Mouse (Mus musculus): ENCODE measurements around the gene Gak. TPM values are rescaled to one million over a fixed set of nuclear protein-coding genes. Genes with fewer than 3 reads are reported as not detected.
A peak's percentile ranks its signal among the peaks of the same experiment; 100 is the strongest.

Gak gene
- total RNA-seq, 1 experiment = 49.1 TPM

DNA sequence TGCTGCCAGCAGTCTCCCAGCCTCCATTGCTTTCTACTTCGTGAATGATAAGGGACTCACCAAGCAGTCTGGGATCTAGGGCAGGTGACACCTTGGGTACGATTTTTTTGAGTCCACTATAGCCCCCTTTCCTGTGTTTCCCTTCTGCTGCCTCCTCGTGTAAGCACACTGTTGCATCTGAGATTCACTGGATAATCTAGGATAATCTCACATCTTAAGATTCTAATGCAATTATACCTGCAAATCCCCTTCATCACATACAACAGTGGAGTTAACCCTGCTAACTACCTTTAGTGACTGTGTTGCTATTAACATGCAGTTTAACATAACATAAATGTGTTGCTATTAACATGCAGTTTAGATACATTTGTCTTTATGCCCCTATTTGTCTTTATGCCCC, 35.5 kb upstream of the Gak start:
- H3K9me3 ChIP-seq (ENCODE audit: control insufficient read depth, insufficient read depth, low read depth, low read length) = no peaks in the 10 kb centered on the region
- in situ Hi-C loops (cut with MboI; ENCODE audit: low sequenced_read_pairs in 2 of 2, unreplicated experiment in 2 of 2) = no loop called here
- H3K9ac ChIP-seq (ENCODE audit: insufficient read depth, low read depth, low read length, poor library complexity, severe bottlenecking) = no peak overlapping the region
- H3K27ac ChIP-seq (ENCODE audit: insufficient read depth, low read depth, low read length, poor library complexity, severe bottlenecking) = no peak overlapping the region
- no peak overlapping the region for H3K4me3 ChIP-seq (ENCODE audit: insufficient read depth in 1 of 2, low read depth in 1 of 2, low read length in 2 of 2, poor library complexity in 1 of 2, severe bottlenecking in 1 of 2)
- TF ChIP-seq HCFC1 (IDR thresholded peaks at IDR 0.05; ENCODE audit: borderline replicate concordance, insufficient read depth, low read length) = no peak
- no peak for TF ChIP-seq MAFK (IDR thresholded peaks at IDR 0.05; ENCODE audit: insufficient read depth, low read depth, low read length)
- no peak for TF ChIP-seq CHD2 (IDR thresholded peaks at IDR 0.05; ENCODE audit: low read depth, low read length)
- no peak for TF ChIP-seq ZC3H11A (IDR thresholded peaks at IDR 0.05; ENCODE audit: borderline replicate concordance, low read depth, low read length)
- TF ChIP-seq ZNF384 (IDR thresholded peaks at IDR 0.05; ENCODE audit: low read depth, low read length) = no peak
- H3K36me3 ChIP-seq (ENCODE audit: control insufficient read depth, insufficient read depth, low read length, poor library complexity, severe bottlenecking) = no peaks in the 10 kb centered on the region
- DNase-seq (ENCODE audit: low read depth, low spot score) = no peak
- peaks cover 2 to 8% of the 10 kb centered on the region in 2 experiments; a peak in 1 of 4 replicates for H3K4me1 ChIP-seq (ENCODE audit: control insufficient read depth in 2 of 2, insufficient read depth in 2 of 2, low read length in 2 of 2, poor library complexity in 1 of 2)

- H3K36me3 ChIP-seq (ENCODE audit: control insufficient read depth, insufficient read depth, low read length, poor library complexity, severe bottlenecking) = peaks cover 4% of the 10 kb centered on the region; the same call in 1 of the 2 replicates
- in situ Hi-C loops (cut with MboI; ENCODE audit: low sequenced_read_pairs in 2 of 2, unreplicated experiment in 2 of 2) = no loop called here
- no peak overlapping the region for H3K9ac ChIP-seq (ENCODE audit: insufficient read depth, low read depth, low read length, poor library complexity, severe bottlenecking)
- no peak overlapping the region for H3K27ac ChIP-seq (ENCODE audit: insufficient read depth, low read depth, low read length, poor library complexity, severe bottlenecking)
- H3K4me3 ChIP-seq (ENCODE audit: insufficient read depth in 1 of 2, low read depth in 1 of 2, low read length in 2 of 2, poor library complexity in 1 of 2, severe bottlenecking in 1 of 2) = no peak overlapping the region
- H3K9me3 ChIP-seq (ENCODE audit: control insufficient read depth, insufficient read depth, low read depth, low read length) = no peaks in the 10 kb centered on the region
- DNase-seq (ENCODE audit: low read depth, low spot score) = no peak
- no peak for TF ChIP-seq ZNF384 (IDR thresholded peaks at IDR 0.05; ENCODE audit: low read depth, low read length)
- TF ChIP-seq ZC3H11A (IDR thresholded peaks at IDR 0.05; ENCODE audit: borderline replicate concordance, low read depth, low read length) = no peak
- no peak for TF ChIP-seq MAFK (IDR thresholded peaks at IDR 0.05; ENCODE audit: insufficient read depth, low read depth, low read length)
- no peak for TF ChIP-seq HCFC1 (IDR thresholded peaks at IDR 0.05; ENCODE audit: borderline replicate concordance, insufficient read depth, low read length)
- TF ChIP-seq CHD2 (IDR thresholded peaks at IDR 0.05; ENCODE audit: low read depth, low read length) = no peak
- H3K4me1 ChIP-seq (ENCODE audit: control insufficient read depth in 2 of 2, insufficient read depth in 2 of 2, low read length in 2 of 2, poor library complexity in 1 of 2) = peaks cover 0 to 8% of the 10 kb centered on the region in 2 experiments; a peak in 1 of 4 replicates
Observed at GRCm38 (mm10) chr5:108662772-108663171, 33.2 kb upstream of the Gak start.

DNA sequence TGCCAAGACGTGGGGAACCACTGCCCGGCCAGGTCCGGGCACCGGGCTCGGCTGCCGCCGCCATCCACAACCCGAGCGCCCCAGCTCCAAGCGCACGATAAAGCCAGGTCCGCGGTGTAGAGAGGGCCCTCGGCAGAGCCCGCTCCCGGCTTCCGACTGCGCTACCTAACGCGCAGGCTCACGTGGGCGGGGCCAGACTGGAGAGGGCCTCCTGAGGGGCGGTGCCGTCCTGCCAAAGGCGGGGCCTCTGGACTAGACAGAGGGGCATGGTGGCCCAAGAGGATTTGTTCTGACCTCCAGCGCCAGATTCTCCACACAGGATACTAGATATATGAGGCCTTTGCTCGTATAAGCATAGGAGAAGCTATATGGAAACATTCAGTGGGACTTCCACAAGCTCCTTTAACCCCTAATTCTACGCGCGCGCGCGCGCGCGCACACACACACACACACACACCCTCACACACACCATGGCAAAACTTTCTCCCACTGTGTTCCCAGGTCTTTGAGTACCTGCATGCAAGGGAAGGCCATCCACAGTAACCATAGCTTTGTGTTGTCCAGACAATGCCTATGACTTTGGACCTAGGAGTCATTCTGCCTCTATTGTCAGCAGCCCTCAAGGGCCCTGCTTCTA, 31.2 kb upstream of the Gak start:
- peaks cover 15% of the 10 kb centered on the region; the same call in 1 of the 2 replicates for H3K36me3 ChIP-seq (ENCODE audit: control insufficient read depth, insufficient read depth, low read length, poor library complexity, severe bottlenecking)
- H3K9ac ChIP-seq (ENCODE audit: insufficient read depth, low read depth, low read length, poor library complexity, severe bottlenecking) = peak overlapping the region; percentile 83
- H3K4me3 ChIP-seq (ENCODE audit: insufficient read depth in 1 of 2, low read depth in 1 of 2, low read length in 2 of 2, poor library complexity in 1 of 2, severe bottlenecking in 1 of 2) = peak overlapping the region; percentile 95 to 99
- no peak overlapping the region for H3K27ac ChIP-seq (ENCODE audit: insufficient read depth, low read depth, low read length, poor library complexity, severe bottlenecking)
- in situ Hi-C loops (cut with MboI; ENCODE audit: low sequenced_read_pairs in 2 of 2, unreplicated experiment in 2 of 2) = no loop called here
- no peaks in the 10 kb centered on the region for H3K9me3 ChIP-seq (ENCODE audit: control insufficient read depth, insufficient read depth, low read depth, low read length)
- peak; percentile 93 for DNase-seq (ENCODE audit: low read depth, low spot score)
- peaks cover 0 to 8% of the 10 kb centered on the region in 2 experiments; a peak in 1 of 4 replicates for H3K4me1 ChIP-seq (ENCODE audit: control insufficient read depth in 2 of 2, insufficient read depth in 2 of 2, low read length in 2 of 2, poor library complexity in 1 of 2)
- TF ChIP-seq MAFK (IDR thresholded peaks at IDR 0.05; ENCODE audit: insufficient read depth, low read depth, low read length) (no peak), ZC3H11A (IDR thresholded peaks at IDR 0.05; ENCODE audit: borderline replicate concordance, low read depth, low read length) (no peak), ZNF384 (IDR thresholded peaks at IDR 0.05; ENCODE audit: low read depth, low read length) (no peak), CHD2 (IDR thresholded peaks at IDR 0.05; ENCODE audit: low read depth, low read length) (no peak), HCFC1 (IDR thresholded peaks at IDR 0.05; ENCODE audit: borderline replicate concordance, insufficient read depth, low read length) (no peak)

- in situ Hi-C loops (cut with MboI; ENCODE audit: low sequenced_read_pairs in 2 of 2, unreplicated experiment in 2 of 2) = no loop called here
- no peaks in the 10 kb centered on the region for H3K9me3 ChIP-seq (ENCODE audit: control insufficient read depth, insufficient read depth, low read depth, low read length)
- H3K27ac ChIP-seq (ENCODE audit: insufficient read depth, low read depth, low read length, poor library complexity, severe bottlenecking) = no peak within 1 kb of the TSS
- peak within 1 kb of the TSS; percentile 95 to 99 for H3K4me3 ChIP-seq (ENCODE audit: insufficient read depth in 1 of 2, low read depth in 1 of 2, low read length in 2 of 2, poor library complexity in 1 of 2, severe bottlenecking in 1 of 2)
- DNase-seq (ENCODE audit: low read depth, low spot score) = no peak
- H3K4me1 ChIP-seq (ENCODE audit: control insufficient read depth in 2 of 2, insufficient read depth in 2 of 2, low read length in 2 of 2, poor library complexity in 1 of 2) = peaks cover 0 to 8% of the 10 kb centered on the region in 2 experiments; a peak in 1 of 4 replicates
- peak within 1 kb of the TSS; percentile 83 for H3K9ac ChIP-seq (ENCODE audit: insufficient read depth, low read depth, low read length, poor library complexity, severe bottlenecking)
- peaks cover 22% of the 10 kb centered on the region; the same call in 1 of the 2 replicates for H3K36me3 ChIP-seq (ENCODE audit: control insufficient read depth, insufficient read depth, low read length, poor library complexity, severe bottlenecking)
- TF ChIP-seq CHD2 (IDR thresholded peaks at IDR 0.05; ENCODE audit: low read depth, low read length) = no peak
- TF ChIP-seq MAFK (IDR thresholded peaks at IDR 0.05; ENCODE audit: insufficient read depth, low read depth, low read length) = no peak
- no peak for TF ChIP-seq HCFC1 (IDR thresholded peaks at IDR 0.05; ENCODE audit: borderline replicate concordance, insufficient read depth, low read length)
- no peak for TF ChIP-seq ZC3H11A (IDR thresholded peaks at IDR 0.05; ENCODE audit: borderline replicate concordance, low read depth, low read length)
- no peak for TF ChIP-seq ZNF384 (IDR thresholded peaks at IDR 0.05; ENCODE audit: low read depth, low read length)
Observed at GRCm38 (mm10) chr5:108659698-108660631, 30.4 kb upstream of the Gak start, which contains the start of gene Idua. Gene Idua (plus strand): TSS chr5:108660331.

All from ES-E14 (cell line).